Mouse (Mus musculus): Measurements from ENCODE around the gene C1rb. TPM values are rescaled to one million over a fixed set of nuclear protein-coding genes. Genes with fewer than 3 reads are reported as not detected.

Gene C1rb
- polyA plus RNA-seq, 1 experiment from 2014 or later, result not detected

- WGBS, result 84% methylated on average over 4 of the region's 4 CpGs
- Histone ChIP-seq H3K4me3 (no peak overlapping the region), H3K36me3 (replicated peaks) (no peaks in the 10 kb centered on the region), H3K9me3 (no peaks in the 10 kb centered on the region), H3K4me1 (no peaks in the 10 kb centered on the region), H3K27ac (replicated peaks) (no peak overlapping the region), H3K27me3 (replicated peaks; ENCODE audit: low read depth, poor library complexity, severe bottlenecking) (no peaks in the 10 kb centered on the region)
- DNase-seq (ENCODE audit: low spot score), result no peak
Observed at GRCm38 (mm10) chr6:124630763-124631162, 60.7 kb downstream of the C1rb start.

Other genes with a start within 250 kb of the C1rb start
- gene Pex5, start 155.2 kb upstream of the C1rb start, polyA plus RNA-seq (2016; fragmentation: Nextera tagmentation; extraction: Ambion mirVana), result 43.3 and 44.9 TPM in 2 replicates
- 5.5 and 8.7 TPM in 2 replicates for gene Clstn3, start 105.5 kb upstream of the C1rb start, polyA plus RNA-seq (2016; fragmentation: Nextera tagmentation; extraction: Ambion mirVana)
- gene C1rl, start 77.2 kb upstream of the C1rb start, polyA plus RNA-seq (2016; fragmentation: Nextera tagmentation; extraction: Ambion mirVana), result 0.42 and 0.47 TPM in 2 replicates
- 0.13 TPM in 1 of 2 replicates, not detected in the other for gene C1ra, start 57.9 kb upstream of the C1rb start, polyA plus RNA-seq (2016; fragmentation: Nextera tagmentation; extraction: Ambion mirVana)
- gene C1s1, start 27.9 kb upstream of the C1rb start, polyA plus RNA-seq (2016; fragmentation: Nextera tagmentation; extraction: Ambion mirVana), result 0.70 and 1.2 TPM in 2 replicates
- not detected in 2 replicates for gene C1s2, start 65.8 kb downstream of the C1rb start, polyA plus RNA-seq (2016; fragmentation: Nextera tagmentation; extraction: Ambion mirVana)
- 41.4 and 46.6 TPM in 2 replicates for gene Lpcat3, start 92.7 kb downstream of the C1rb start, polyA plus RNA-seq (2016; fragmentation: Nextera tagmentation; extraction: Ambion mirVana)
- 233 and 257 TPM in 2 replicates for gene Emg1, start 141.9 kb downstream of the C1rb start, polyA plus RNA-seq (2016; fragmentation: Nextera tagmentation; extraction: Ambion mirVana)
- gene Phb2, start 142.0 kb downstream of the C1rb start, polyA plus RNA-seq (2016; fragmentation: Nextera tagmentation; extraction: Ambion mirVana), result 473 and 496 TPM in 2 replicates
- 9.3 and 10.4 TPM in 2 replicates for gene Ptpn6, start 168.4 kb downstream of the C1rb start, polyA plus RNA-seq (2016; fragmentation: Nextera tagmentation; extraction: Ambion mirVana)
- 425 and 454 TPM in 2 replicates for gene Grcc10, start 171.1 kb downstream of the C1rb start, polyA plus RNA-seq (2016; fragmentation: Nextera tagmentation; extraction: Ambion mirVana)
- gene Gm45234, start 185.7 kb downstream of the C1rb start, polyA plus RNA-seq (2016; fragmentation: Nextera tagmentation; extraction: Ambion mirVana), result not detected in 2 replicates
- 12.6 and 15.2 TPM in 2 replicates for gene Atn1, start 186.2 kb downstream of the C1rb start, polyA plus RNA-seq (2016; fragmentation: Nextera tagmentation; extraction: Ambion mirVana)
- 2.3 and 2.4 TPM in 2 replicates for gene Eno2, start 199.4 kb downstream of the C1rb start, polyA plus RNA-seq (2016; fragmentation: Nextera tagmentation; extraction: Ambion mirVana)
- gene Lrrc23, start 209.4 kb downstream of the C1rb start, polyA plus RNA-seq (2016; fragmentation: Nextera tagmentation; extraction: Ambion mirVana), result 0.50 and 0.74 TPM in 2 replicates
- gene Spsb2, start 238.4 kb downstream of the C1rb start, polyA plus RNA-seq (2016; fragmentation: Nextera tagmentation; extraction: Ambion mirVana), result 7.1 and 8.3 TPM in 2 replicates
- 829 and 899 TPM in 2 replicates for gene Tpi1, start 244.0 kb downstream of the C1rb start, polyA plus RNA-seq (2016; fragmentation: Nextera tagmentation; extraction: Ambion mirVana)

All from embryonic facial prominence, embryonic 10.5 days (tissue).